Mouse (Mus musculus) adrenal gland, adult 8-10 months (tissue): ENCODE data around the gene Nkx2-5. TPM values are rescaled to one million over a fixed set of nuclear protein-coding genes. Genes with fewer than 3 reads are reported as not detected.

Experiments
- DNase-seq: peaks from one replicate; pipeline ENCODE4 v3.0.0; 2022
- total RNA-seq, 4 experiments: library from RNA; stranded (reverse); gene quantifications; 2 replicates each; pipeline ENCODE4 v1.2.4; 2022

Gene Nkx2-5
- total RNA-seq, 4 experiments from 2014 or later: not detected

GRCm38 (mm10) chr17:26836377-26836776, 8.4 kb downstream of the Nkx2-5 start:
- no peak for DNase-seq

- no peak for DNase-seq
Observed at GRCm38 (mm10) chr17:26835956-26836355, 8.9 kb downstream of the Nkx2-5 start.

GRCm38 (mm10) chr17:26834966-26835755, 9.6 kb downstream of the Nkx2-5 start:
- DNase-seq: no peak

GRCm38 (mm10) chr17:26834302-26834965, 10.4 kb downstream of the Nkx2-5 start:
- DNase-seq: no peak

- DNase-seq: no peak
Observed at GRCm38 (mm10) chr17:26833806-26834205, 11.0 kb downstream of the Nkx2-5 start.

GRCm38 (mm10) chr17:26826131-26826530, 18.7 kb downstream of the Nkx2-5 start:
- no peak for DNase-seq

- DNase-seq: no peak
Observed at GRCm38 (mm10) chr17:26817776-26818175, 27.0 kb downstream of the Nkx2-5 start.

GRCm38 (mm10) chr17:26816810-26817209, 28.0 kb downstream of the Nkx2-5 start:
- no peak for DNase-seq

GRCm38 (mm10) chr17:26813497-26813896, 31.3 kb downstream of the Nkx2-5 start:
- DNase-seq: no peak

GRCm38 (mm10) chr17:26812607-26813006, 32.2 kb downstream of the Nkx2-5 start:
- DNase-seq: no peak

GRCm38 (mm10) chr17:26802886-26803285, 41.9 kb downstream of the Nkx2-5 start:
- DNase-seq: no peak

GRCm38 (mm10) chr17:26797379-26798128, 47.3 kb downstream of the Nkx2-5 start:
- no peak for DNase-seq

GRCm38 (mm10) chr17:26795386-26795785, 49.4 kb downstream of the Nkx2-5 start:
- DNase-seq: no peak

- DNase-seq: peak; percentile 48
Observed at GRCm38 (mm10) chr17:26794744-26795143, 50.1 kb downstream of the Nkx2-5 start.

GRCm38 (mm10) chr17:26793068-26793765, 51.6 kb downstream of the Nkx2-5 start:
- no peak for DNase-seq

- no peak for DNase-seq
Observed at GRCm38 (mm10) chr17:26792096-26792495, 52.7 kb downstream of the Nkx2-5 start.

GRCm38 (mm10) chr17:26791580-26791979, 53.2 kb downstream of the Nkx2-5 start:
- DNase-seq: no peak

- DNase-seq: no peak
Observed at GRCm38 (mm10) chr17:26790269-26791214, 54.3 kb downstream of the Nkx2-5 start.

- DNase-seq: no peak
Observed at GRCm38 (mm10) chr17:26789460-26790268, 55.1 kb downstream of the Nkx2-5 start.

GRCm38 (mm10) chr17:26788986-26789385, 55.8 kb downstream of the Nkx2-5 start:
- DNase-seq: no peak
